Mouse (Mus musculus) ES-E14 (cell line): ENCODE measurements around the gene Tmem160. TPM values are rescaled to one million over a fixed set of nuclear protein-coding genes. Genes with fewer than 3 reads are reported as not detected.

Source experiments
- DNase-seq: peaks from one replicate; pipeline ENCODE4 v3.0.0-alpha.2; 2013; ENCODE audit warnings: low read depth, low spot score
- H3K27ac ChIP-seq: 2 replicates; pipeline ENCODE4 v1.5.1; 2012; ENCODE audit warnings: low read depth, mild to moderate bottlenecking, low read length, moderate library complexity, mixed read lengths; ENCODE audit not compliant: poor library complexity, insufficient read depth, severe bottlenecking
- H3K36me3 ChIP-seq: 2 replicates; pipeline ENCODE4 v1.6.1; 2012; ENCODE audit warnings: mild to moderate bottlenecking, low read length, moderate library complexity, mixed read lengths; ENCODE audit not compliant: control insufficient read depth, poor library complexity, insufficient read depth, severe bottlenecking
- H3K4me1 ChIP-seq, 2 experiments: fragments of 150-350 bp in 1 of 2; sonication (generic) in 1 of 2; 2 replicates each; pipeline ENCODE4 v1.6.1; 2012; ENCODE audit warnings: low read length in 2 of 2, mild to moderate bottlenecking in 1 of 2, mixed read lengths in 1 of 2; ENCODE audit not compliant: control insufficient read depth in 2 of 2, insufficient read depth in 2 of 2, poor library complexity in 1 of 2
- H3K4me3 ChIP-seq, 2 experiments: fragments of 150-350 bp in 1 of 2; sonication (generic) in 1 of 2; 2 replicates each; pipeline ENCODE4 v1.5.1; 2012; ENCODE audit warnings: low read length in 2 of 2, low read depth in 1 of 2, mild to moderate bottlenecking in 1 of 2, mixed read lengths in 1 of 2; ENCODE audit not compliant: insufficient read depth in 1 of 2, poor library complexity in 1 of 2, severe bottlenecking in 1 of 2
- H3K9ac ChIP-seq: 2 replicates; pipeline ENCODE4 v1.6.1; 2012; ENCODE audit warnings: low read depth, mild to moderate bottlenecking, low read length, mixed read lengths; ENCODE audit not compliant: poor library complexity, insufficient read depth, severe bottlenecking
- H3K9me3 ChIP-seq: fragments of 150-350 bp; sonication (generic); 2 replicates; pipeline ENCODE4 v1.6.1; 2012; ENCODE audit warnings: low read depth, mild to moderate bottlenecking, low read length; ENCODE audit not compliant: control insufficient read depth, insufficient read depth
- CHD2 ChIP-seq: IDR thresholded peaks from 2 replicates; pipeline ENCODE4 v1.6.1; 2014; ENCODE audit warnings: mild to moderate bottlenecking, low read depth, low read length, inconsistent platforms
- HCFC1 ChIP-seq: IDR thresholded peaks from 2 replicates; pipeline ENCODE4 v1.6.1; 2012; ENCODE audit warnings: low read length, inconsistent platforms, borderline replicate concordance; ENCODE audit not compliant: insufficient read depth
- MAFK ChIP-seq: IDR thresholded peaks from 2 replicates; pipeline ENCODE4 v1.6.1; 2014; ENCODE audit warnings: mild to moderate bottlenecking, low read depth, low read length, inconsistent platforms; ENCODE audit not compliant: insufficient read depth
- ZC3H11A ChIP-seq: IDR thresholded peaks from 2 replicates; pipeline ENCODE4 v1.6.1; 2012; ENCODE audit warnings: low read depth, mild to moderate bottlenecking, inconsistent platforms, low read length, borderline replicate concordance
- ZNF384 ChIP-seq: IDR thresholded peaks from 2 replicates; pipeline ENCODE4 v1.6.1; 2012; ENCODE audit warnings: low read depth, low read length, inconsistent platforms
- in situ Hi-C, 2 experiments: fragments of 600-800 bp; cut with MboI; formaldehyde crosslinking; loops; one replicate each; pipeline ENCODE4 v1.15.1; 2025; ENCODE audit warnings: low sequenced_read_pairs in 2 of 2, inconsistent platforms in 1 of 2; ENCODE audit not compliant: unreplicated experiment in 2 of 2
- total RNA-seq: library from RNA; depleted of rRNA; stranded (reverse); fragments of 300-350 nt; gene quantifications from 2 replicates; pipeline ENCODE4 v1.2.3, GENCODE M21; 2012

Gene Tmem160
- total RNA-seq, 1 experiment: 82.7 TPM

DNA sequence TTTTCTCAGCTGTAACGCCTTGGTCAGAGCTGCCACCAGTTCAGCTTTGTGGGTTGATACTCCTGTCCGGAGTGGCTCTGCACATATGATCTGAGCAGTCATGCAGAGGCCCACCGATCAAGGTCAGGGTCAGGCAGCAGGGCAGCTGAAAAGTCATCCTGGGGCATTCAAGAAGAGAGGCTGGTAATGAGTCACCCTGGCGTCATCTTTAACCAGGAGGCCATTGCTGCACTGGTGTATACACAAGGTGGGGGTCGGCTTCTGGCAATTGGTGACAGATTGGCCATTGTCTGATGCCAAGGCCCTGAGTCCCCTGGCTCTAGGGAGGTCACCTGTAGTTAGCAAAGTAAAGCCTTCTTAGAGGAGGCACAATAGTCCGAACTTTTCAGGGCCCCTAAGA lies 923 bp upstream of the Tmem160 start:
- Histone ChIP-seq H3K36me3 (peaks cover 3% of the 10 kb centered on the region; the same call in 1 of the 2 replicates), H3K27ac (no peak overlapping the region), H3K9me3 (no peaks in the 10 kb centered on the region), H3K4me1 (peaks cover 2 to 8% of the 10 kb centered on the region in 2 experiments; a peak in 3 of 4 replicates), H3K4me3 (no peak overlapping the region), H3K9ac (no peak overlapping the region)
- DNase-seq: no peak
- TF ChIP-seq MAFK: no peak
- TF ChIP-seq ZC3H11A: no peak
- no peak for TF ChIP-seq CHD2
- no peak for TF ChIP-seq ZNF384
- no peak for TF ChIP-seq HCFC1
- in situ Hi-C loops: no loop called here

DNA sequence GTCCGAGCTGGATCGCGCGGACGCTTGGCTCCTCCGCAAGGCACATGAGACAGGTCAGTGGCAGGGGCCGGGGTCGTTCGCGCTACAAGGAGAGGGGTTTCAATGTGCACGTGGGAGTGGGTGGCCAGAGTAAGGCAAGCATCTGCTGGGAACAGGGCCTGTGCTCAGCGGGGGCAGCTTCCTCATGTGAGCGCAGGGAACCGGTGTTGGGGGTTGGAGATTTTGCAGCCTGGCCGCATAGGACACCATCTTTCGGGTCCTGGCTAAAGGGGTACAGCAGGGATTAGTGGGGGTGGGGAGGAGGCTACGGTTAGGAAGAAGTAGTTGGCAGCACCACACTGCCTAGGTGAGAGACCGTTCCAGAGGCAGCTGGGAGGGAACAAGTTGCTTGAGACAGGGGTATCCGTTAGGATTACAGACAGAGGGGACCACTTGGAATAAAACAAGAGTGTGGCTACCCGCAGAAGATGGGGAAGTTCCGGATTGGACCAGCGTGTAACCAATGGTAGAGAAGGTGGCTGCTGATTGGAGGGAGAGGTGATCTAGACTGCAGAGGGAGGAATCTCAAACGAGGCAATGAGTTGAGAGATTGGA lies 636 bp downstream of the Tmem160 start:
- no peaks in the 10 kb centered on the region for H3K9me3 ChIP-seq
- DNase-seq: peak; percentile 68
- H3K36me3 ChIP-seq: peaks cover 3% of the 10 kb centered on the region; the same call in 1 of the 2 replicates
- peak overlapping the region; percentile 75 for H3K9ac ChIP-seq
- peaks cover 2 to 8% of the 10 kb centered on the region in 2 experiments; a peak in 3 of 4 replicates for H3K4me1 ChIP-seq
- no peak overlapping the region for H3K27ac ChIP-seq
- in situ Hi-C loops: no loop called here
- TF ChIP-seq ZC3H11A (no peak), MAFK (no peak), ZNF384 (no peak), HCFC1 (no peak; the same call in 1 of the 2 replicates), CHD2 (no peak; the same call in 1 of the 2 replicates)
- H3K4me3 ChIP-seq: peak overlapping the region; percentile 88 to 93

DNA sequence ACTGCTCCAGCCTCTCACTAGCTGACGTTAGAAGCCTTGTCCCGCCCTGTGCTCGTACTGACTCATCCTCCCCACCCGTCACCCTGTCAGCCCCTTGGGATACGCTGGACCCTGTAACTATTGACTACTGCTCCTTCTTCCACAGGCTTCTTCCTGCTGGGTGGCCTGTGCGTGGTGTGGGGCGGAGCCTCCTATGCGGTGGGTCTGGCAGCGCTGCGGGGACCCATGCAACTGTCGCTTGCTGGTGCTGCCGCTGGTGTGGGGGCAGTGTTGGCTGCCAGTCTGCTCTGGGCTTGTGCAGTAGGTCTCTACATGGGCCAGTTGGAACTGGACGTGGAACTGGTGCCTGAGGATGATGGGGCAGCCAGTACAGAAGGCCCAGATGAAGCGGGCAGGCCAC lies 2.4 kb downstream of the Tmem160 start:
- Histone ChIP-seq H3K27ac (no peak overlapping the region), H3K4me1 (peaks cover 2 to 8% of the 10 kb centered on the region in 2 experiments; a peak in 3 of 4 replicates), H3K4me3 (no peak overlapping the region), H3K9me3 (no peaks in the 10 kb centered on the region), H3K36me3 (peaks cover 3% of the 10 kb centered on the region; the same call in 1 of the 2 replicates), H3K9ac (no peak overlapping the region)
- TF ChIP-seq HCFC1 (no peak), MAFK (no peak), CHD2 (no peak), ZNF384 (no peak), ZC3H11A (no peak)
- DNase-seq: no peak
- in situ Hi-C loops: no loop called here

DNA sequence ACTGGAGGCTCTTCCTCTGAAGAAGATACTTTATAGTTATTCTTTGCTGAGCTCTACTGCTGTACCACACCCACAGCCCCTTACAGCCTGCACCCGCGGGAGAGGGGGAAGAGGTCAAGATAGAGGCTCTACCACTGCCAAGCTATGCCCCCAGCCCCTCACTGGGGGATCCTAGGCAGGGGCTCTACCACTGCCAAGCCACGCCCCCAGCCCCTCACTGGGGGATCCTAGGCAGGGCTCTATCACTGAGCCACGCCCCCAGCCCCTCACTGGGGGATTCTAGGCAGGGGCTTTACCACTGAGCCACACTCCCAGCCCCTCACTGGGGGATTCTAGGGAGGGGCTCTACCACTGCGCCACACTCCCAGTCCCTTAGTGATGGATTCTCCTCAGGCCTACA lies 3.7 kb downstream of the Tmem160 start:
- H3K27ac ChIP-seq: no peak overlapping the region
- H3K9me3 ChIP-seq: no peaks in the 10 kb centered on the region
- peaks cover 3% of the 10 kb centered on the region; the same call in 1 of the 2 replicates for H3K36me3 ChIP-seq
- TF ChIP-seq ZNF384 (no peak), MAFK (no peak), HCFC1 (no peak)
- H3K4me1 ChIP-seq: peaks cover 2 to 8% of the 10 kb centered on the region in 2 experiments; a peak in 3 of 4 replicates
- in situ Hi-C loops: no loop called here
- H3K4me3 ChIP-seq: no peak overlapping the region
- H3K9ac ChIP-seq: no peak overlapping the region
- no peak for DNase-seq
